Mouse (Mus musculus): ENCODE measurements around the gene Hoxa2. TPM values are rescaled to one million over a fixed set of nuclear protein-coding genes. Genes with fewer than 3 reads are reported as not detected.

Gene Hoxa2
- total RNA-seq, 2 experiments from 2014 or later, result not detected

GRCm38 (mm10) chr6:52166431-52167077 lies 1.9 kb upstream of the Hoxa2 start:
- intact Hi-C loops (cut with DNase I), result loop anchor here (5.0 kb wide), 1 partner anchor 989 kb away; no protein-coding TSS in a partner anchor
- DNase-seq (ENCODE audit: extremely low spot score in 1 of 2, low spot score in 2 of 2), result no peak
- no peak for TF ChIP-seq CTCF (IDR thresholded peaks at IDR 0.05)
- Histone ChIP-seq H3K27ac (no peak overlapping the region), H3K4me3 (no peak overlapping the region)

- no peak overlapping the region for H3K27ac ChIP-seq
- no peak overlapping the region for H3K4me3 ChIP-seq
- DNase-seq (ENCODE audit: extremely low spot score in 1 of 2, low spot score in 2 of 2), result no peak
- TF ChIP-seq CTCF (IDR thresholded peaks at IDR 0.05), result no peak
- intact Hi-C loops (cut with DNase I), result loop anchor here (5.0 kb wide), 1 partner anchor 988 kb away; no protein-coding TSS in a partner anchor
Measured at GRCm38 (mm10) chr6:52165441-52166370, 1.1 kb upstream of the Hoxa2 start.

- intact Hi-C loops (cut with DNase I), result loop anchor here (5.0 kb wide), 1 partner anchor 148 kb away; the partner anchor contains the start of gene Evx1
Measured at GRCm38 (mm10) chr6:52164051-52164625, 493 bp downstream of the Hoxa2 start.

GRCm38 (mm10) chr6:52163366-52164031 lies 1.1 kb downstream of the Hoxa2 start:
- Histone ChIP-seq H3K27ac (no peak overlapping the region), H3K4me3 (no peak overlapping the region)
- intact Hi-C loops (cut with DNase I), result loop anchor here (5.0 kb wide), 1 partner anchor 149 kb away; the partner anchor contains the start of gene Evx1
- TF ChIP-seq CTCF (IDR thresholded peaks at IDR 0.05), result no peak
- no peak for DNase-seq (ENCODE audit: extremely low spot score in 1 of 2, low spot score in 2 of 2)

More at GRCm38 (mm10) chr6:52164051-52164625, 493 bp downstream of the Hoxa2 start:
- no peak for DNase-seq (ENCODE audit: extremely low spot score in 1 of 2, low spot score in 2 of 2)
- TF ChIP-seq CTCF (IDR thresholded peaks at IDR 0.05), result no peak
- Histone ChIP-seq H3K27ac (no peak overlapping the region), H3K4me3 (no peak overlapping the region)

GRCm38 (mm10) chr6:52162611-52163365 lies 1.8 kb downstream of the Hoxa2 start:
- no peak overlapping the region for H3K4me3 ChIP-seq
- no peak overlapping the region for H3K27ac ChIP-seq
- intact Hi-C loops (cut with DNase I), result loop anchor here (5.0 kb wide), 1 partner anchor 150 kb away; the partner anchor contains the start of gene Evx1
- TF ChIP-seq CTCF (IDR thresholded peaks at IDR 0.05), result no peak
- DNase-seq (ENCODE audit: extremely low spot score in 1 of 2, low spot score in 2 of 2), result no peak

- Histone ChIP-seq H3K27ac (no peak overlapping the region), H3K4me3 (no peak overlapping the region)
- TF ChIP-seq CTCF (IDR thresholded peaks at IDR 0.05), result no peak
- no peak for DNase-seq (ENCODE audit: extremely low spot score in 1 of 2, low spot score in 2 of 2)
- intact Hi-C loops (cut with DNase I), result loop anchor here (5.0 kb wide), 1 partner anchor 150 kb away; the partner anchor contains the start of gene Evx1
Measured at GRCm38 (mm10) chr6:52162093-52162380, 2.6 kb downstream of the Hoxa2 start.

GRCm38 (mm10) chr6:52161336-52162092 lies 3.1 kb downstream of the Hoxa2 start:
- Histone ChIP-seq H3K27ac (no peak overlapping the region), H3K4me3 (no peak overlapping the region)
- no peak for TF ChIP-seq CTCF (IDR thresholded peaks at IDR 0.05)
- DNase-seq (ENCODE audit: extremely low spot score in 1 of 2, low spot score in 2 of 2), result no peak
- intact Hi-C loops (cut with DNase I), result loop anchor here (5.0 kb wide), 1 partner anchor 151 kb away; the partner anchor contains the start of gene Evx1

GRCm38 (mm10) chr6:52160511-52161335 lies 3.9 kb downstream of the Hoxa2 start:
- H3K4me3 ChIP-seq, result no peak overlapping the region
- H3K27ac ChIP-seq, result no peak overlapping the region
- intact Hi-C loops (cut with DNase I), result loop anchor here (5.0 kb wide), 1 partner anchor 152 kb away; the partner anchor contains the start of gene Evx1

GRCm38 (mm10) chr6:52159979-52160378 lies 4.7 kb downstream of the Hoxa2 start:
- intact Hi-C loops (cut with DNase I), result loop anchor here (5.0 kb wide), 2 partner anchors 148 to 152 kb away; partner anchors contain the start of genes Evx1 and Skap2
- DNase-seq (ENCODE audit: extremely low spot score in 1 of 2, low spot score in 2 of 2), result no peak
- Histone ChIP-seq H3K4me3 (no peak overlapping the region), H3K27ac (no peak overlapping the region)
- TF ChIP-seq CTCF (IDR thresholded peaks at IDR 0.05), result no peak

More at GRCm38 (mm10) chr6:52160511-52161335, 3.9 kb downstream of the Hoxa2 start:
- TF ChIP-seq CTCF (IDR thresholded peaks at IDR 0.05), result no peak
- DNase-seq (ENCODE audit: extremely low spot score in 1 of 2, low spot score in 2 of 2), result no peak

Measured in left cerebral cortex, adult 2 months (tissue).